25 mouse cellular contexts compared by ENCODE assay signal in genomic region chr19:27316313-27317258, GRCm38 (mm10). TPM values are rescaled to one million over a fixed set of nuclear protein-coding genes. Genes with fewer than 3 reads are reported as not detected.
A peak's percentile ranks its signal among the peaks of the same experiment; 100 is the strongest.
DNase-seq lines count a peak whose midpoint lies in the region; ATAC-seq and TF ChIP-seq lines count a peak whose summit lies in the region.
"Had no signal": no experiment of that assay in that cellular context is flagged by ENCODE, and none has a peak within 500 bp of the region (broad histone marks: within the 10 kb centered on the region; RNA-seq: fewer than 3 reads in every experiment).

No protein-coding gene starts in this region.

- H3K27me3 ChIP-seq in lung, postnatal 0 days (replicated peaks; ENCODE audit: insufficient read depth, low read length): no peaks in the 10 kb centered on the region
- H3K27me3 ChIP-seq in stomach, embryonic 16.5 days (ENCODE audit: control insufficient read depth, insufficient read depth, low read length): no peaks in the 10 kb centered on the region
- H3K27me3 ChIP-seq in limb, embryonic 10.5 days (ENCODE audit: low read depth, poor library complexity, severe bottlenecking): no peaks in the 10 kb centered on the region
- H3K27me3 ChIP-seq: heart, embryonic 15.5 days; midbrain, embryonic 15.5 days; neural tube, embryonic 13.5 days had no signal

- H3K4me3 ChIP-seq in lung, postnatal 0 days (ENCODE audit: low read depth, low read length): no peak overlapping the region
- H3K4me3 ChIP-seq in stomach, embryonic 16.5 days (replicated peaks; ENCODE audit: low read length): no peak overlapping the region
- no peak overlapping the region for H3K4me3 ChIP-seq in limb, embryonic 10.5 days
- H3K4me3 ChIP-seq: heart, embryonic 15.5 days; hindbrain, embryonic 10.5 days; megakaryocyte, embryonic 14.5 days; midbrain, embryonic 15.5 days; neural tube, embryonic 13.5 days had no signal

- no peak overlapping the region for H3K4me2 ChIP-seq in lung, postnatal 0 days (replicated peaks; ENCODE audit: low read depth, low read length)
- H3K4me2 ChIP-seq in stomach, embryonic 16.5 days (ENCODE audit: low read depth, low read length): no peak overlapping the region
- H3K4me2 ChIP-seq: heart, embryonic 15.5 days; midbrain, embryonic 15.5 days; neural tube, embryonic 13.5 days had no signal

- 63% methylated on average over 10 of the region's 10 CpGs for WGBS in lung, postnatal 0 days
- 30% methylated on average over 10 of the region's 10 CpGs for WGBS in large intestine, adult 2 months
- WGBS in stomach, embryonic 16.5 days: 61% methylated on average over 10 of the region's 10 CpGs
- 88% methylated on average over 10 of the region's 10 CpGs for WGBS in limb, embryonic 10.5 days

- TF ChIP-seq EP300 in lung, postnatal 0 days (IDR thresholded peaks at IDR 0.05): no peak

- ATAC-seq in lung, postnatal 0 days: peak; percentile 65
- ATAC-seq in hematopoietic stem cell, adult 5-6 weeks (replicated peaks in 1 of 2; ENCODE audit: insufficient read depth in 1 of 2, low FRiP score in 2 of 2, low TSS enrichment in 1 of 2, low read depth in 1 of 2, poor library complexity in 2 of 2, severe bottlenecking in 2 of 2): peak; percentile 53 to 82
- peak; percentile 87; the same call in 1 of the 2 replicates for ATAC-seq in stomach, embryonic 16.5 days (ENCODE audit: insufficient read depth, low FRiP score)
- ATAC-seq: hindbrain, postnatal 0 days; midbrain, embryonic 15.5 days had no signal

- H3K27ac ChIP-seq in lung, postnatal 0 days (ENCODE audit: low read length): no peak overlapping the region
- H3K27ac ChIP-seq in stomach, embryonic 16.5 days (ENCODE audit: low read length): peak overlapping the region; percentile 46; the same call in 1 of the 2 replicates
- H3K27ac ChIP-seq in limb, embryonic 10.5 days: no peak overlapping the region
- H3K27ac ChIP-seq: heart, embryonic 15.5 days; hindbrain, embryonic 10.5 days; hindbrain, postnatal 0 days; liver, embryonic 14.5 days; midbrain, embryonic 15.5 days; neural tube, embryonic 13.5 days had no signal

- H3K9me3 ChIP-seq in lung, postnatal 0 days (ENCODE audit: low read length): no peaks in the 10 kb centered on the region
- H3K9me3 ChIP-seq in stomach, embryonic 16.5 days (replicated peaks; ENCODE audit: control insufficient read depth, low read length): no peaks in the 10 kb centered on the region
- H3K9me3 ChIP-seq in limb, embryonic 10.5 days (replicated peaks): no peaks in the 10 kb centered on the region
- H3K9me3 ChIP-seq: heart, embryonic 15.5 days; hindbrain, embryonic 10.5 days; megakaryocyte, embryonic 14.5 days; midbrain, embryonic 15.5 days; neural tube, embryonic 13.5 days had no signal

- no peak for TF ChIP-seq CTCF in lung, postnatal 0 days (IDR thresholded peaks at IDR 0.05)

- no peak overlapping the region for H3K9ac ChIP-seq in lung, postnatal 0 days (replicated peaks; ENCODE audit: low read depth)
- H3K9ac ChIP-seq in stomach, embryonic 16.5 days (ENCODE audit: low read length): no peak overlapping the region
- H3K9ac ChIP-seq: forebrain, postnatal 0 days; heart, embryonic 15.5 days; liver, embryonic 14.5 days; midbrain, embryonic 15.5 days; neural tube, embryonic 13.5 days had no signal

- H3K4me1 ChIP-seq in lung, postnatal 0 days (ENCODE audit: insufficient read depth, low read depth, low read length): no peaks in the 10 kb centered on the region
- 0 out of 2 replicates have a peak, but pooled peaks cover 2% of the 10 kb centered on the region for H3K4me1 ChIP-seq in stomach, embryonic 16.5 days (ENCODE audit: control insufficient read depth, insufficient read depth, low read length)
- peaks cover 8% of the 10 kb centered on the region; the same call in 1 of the 2 replicates for H3K4me1 ChIP-seq in limb, embryonic 10.5 days
- H3K4me1 ChIP-seq: heart, embryonic 15.5 days; hindbrain, embryonic 10.5 days; midbrain, embryonic 15.5 days; neural tube, embryonic 13.5 days had no signal

- H3K36me3 ChIP-seq in lung, postnatal 0 days (ENCODE audit: insufficient read depth, low read length): no peaks in the 10 kb centered on the region
- H3K36me3 ChIP-seq in stomach, embryonic 16.5 days (ENCODE audit: control insufficient read depth, insufficient read depth, low read length): no peaks in the 10 kb centered on the region
- no peaks in the 10 kb centered on the region for H3K36me3 ChIP-seq in limb, embryonic 10.5 days
- H3K36me3 ChIP-seq: heart, embryonic 15.5 days; hindbrain, embryonic 10.5 days; midbrain, embryonic 15.5 days; neural tube, embryonic 13.5 days had no signal

- DNase-seq in lung, postnatal 0 days (ENCODE audit: low spot score): peak; percentile 48
- DNase-seq in lung, postnatal 25 days (ENCODE audit: low spot score): no peak
- DNase-seq in large intestine, adult 2 months (ENCODE audit: low read depth, low spot score): peak; percentile 93
- DNase-seq in limb, embryonic 10.5 days (ENCODE audit: low spot score): no peak
- no peak for DNase-seq in kidney, adult 9 months
- no peak for DNase-seq in gastrocnemius, postnatal 4 days (ENCODE audit: low spot score in 2 of 2)
- DNase-seq: adrenal gland, postnatal 10 days; cerebellum, adult 18-20 months; cerebellum, postnatal 14 days; kidney, adult 2 months; kidney, postnatal 10 days; thymus, postnatal 14 days had no signal

RNA-seq across cellular contexts. Expression of gene Kcnv2, which starts 5.8 kb away (rescaled TPM):
- polyA plus RNA-seq in lung, postnatal 0 days (2015; fragmentation: Nextera tagmentation; extraction: Ambion mirVana): 0.02 TPM in 1 of 2 replicates, not detected in the other
- total RNA-seq in hematopoietic stem cell, adult 5-6 weeks (2017): not detected in 2 replicates
- polyA plus RNA-seq in large intestine, adult 2 months (2012; rRNA removed): 0.02 and 0.03 TPM in 2 replicates
- 0.05 TPM in 1 of 2 replicates, not detected in the other for polyA plus RNA-seq in stomach, embryonic 16.5 days (2015; fragmentation: Nextera tagmentation; extraction: Ambion mirVana)
- polyA plus RNA-seq in limb, embryonic 10.5 days (2016; fragmentation: Nextera tagmentation; extraction: Ambion mirVana): 0.03 and 0.08 TPM in 2 replicates
- under 1 TPM in 1 of 2 experiments, not detected in 1; 0.08 TPM for total RNA-seq in gastrocnemius, postnatal 4 days (2021)
- total RNA-seq: layer of hippocampus, postnatal 25 days had no signal
- polyA plus RNA-seq: embryonic facial prominence, embryonic 14.5 days; forebrain, postnatal 0 days; limb, embryonic 11.5 days; liver, embryonic 14.5 days; neural tube, embryonic 13.5 days had no signal

Comparison
In these comparisons a context has a peak if more than half of its experiments do, and no peak if none do; other contexts are left out.
1. DNase-seq: peak in lung, postnatal 0 days (single experiment) and large intestine, adult 2 months (single experiment); none in lung, postnatal 25 days (single experiment), limb, embryonic 10.5 days (single experiment), kidney, adult 9 months (single experiment) and gastrocnemius, postnatal 4 days (0 of 2).
2. Peak in every context shown above with its lines, with median percentiles within 50 percentile points of each other: ATAC-seq.